Mouse (Mus musculus) kidney, postnatal 10 days (tissue): ENCODE results near the gene Vip.

Source experiments
- DNase-seq: peaks from one replicate; pipeline ENCODE4 v3.0.0; 2021; ENCODE audit warnings: mixed read lengths

The Vip gene

DNA sequence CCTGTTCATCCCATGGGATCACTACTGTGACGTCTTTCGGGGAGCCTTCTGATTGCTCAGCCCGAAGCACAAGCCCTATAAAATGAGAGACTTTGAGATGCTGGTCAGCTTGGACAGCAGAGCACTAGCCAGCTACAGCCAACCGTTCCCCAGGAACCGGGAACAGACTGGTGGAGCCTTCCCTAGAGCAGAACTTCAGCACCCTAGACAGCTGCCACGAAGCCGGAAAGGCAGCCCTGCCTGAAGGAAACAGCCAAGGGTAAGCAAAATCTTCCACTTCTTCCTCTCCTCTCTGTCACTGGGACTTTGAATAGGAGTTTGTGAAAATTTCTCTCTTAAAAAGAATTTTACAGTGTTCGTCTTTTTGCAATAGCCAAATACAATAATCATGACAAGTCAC lies at the start of gene Vip:
Gene Vip (plus strand): TSS at position 107 of the 400 bp plus-strand sequence.
- peak; percentile 75 for DNase-seq

DNA sequence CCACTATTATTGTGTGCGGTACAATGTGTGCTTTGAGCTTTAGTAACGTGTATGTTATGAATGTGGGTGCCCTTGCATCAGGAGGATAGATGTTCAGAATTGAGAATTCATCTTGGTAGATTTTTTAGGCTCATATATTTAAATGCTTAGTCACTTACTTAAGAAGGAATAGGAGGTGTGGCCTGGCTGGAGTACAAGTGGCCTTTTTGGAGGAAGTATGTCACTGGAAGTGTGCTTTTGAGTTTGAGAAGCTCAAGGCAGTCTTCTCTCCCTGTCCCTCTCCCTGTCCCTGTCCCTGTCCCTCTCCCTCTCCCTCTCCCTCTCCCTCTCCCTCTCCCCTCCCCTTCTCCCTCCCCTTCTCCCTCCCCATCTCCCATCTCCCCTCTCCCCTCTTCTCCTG lies 48.0 kb upstream of the Vip start:
- DNase-seq, result no peak

DNA sequence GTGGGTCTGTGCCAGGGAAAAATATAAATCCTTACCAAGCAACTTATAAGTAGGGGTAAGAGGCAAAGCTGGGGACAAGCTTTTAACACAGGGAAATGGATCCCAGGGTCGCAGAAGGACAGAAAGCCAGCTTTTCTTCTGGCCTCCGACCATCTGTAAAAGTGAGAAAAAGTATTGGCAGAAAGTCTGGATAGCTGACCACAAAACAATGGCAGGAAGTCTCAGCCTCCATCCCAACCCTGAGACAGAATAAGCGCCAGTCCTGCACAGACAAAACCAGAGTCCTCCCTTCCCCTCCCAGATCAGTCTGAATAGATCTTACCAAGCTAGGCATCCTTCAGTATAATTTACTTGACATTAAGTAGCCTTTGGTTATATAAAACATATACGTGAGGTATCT lies 47.0 kb upstream of the Vip start:
- peak; percentile 31 for DNase-seq

DNA sequence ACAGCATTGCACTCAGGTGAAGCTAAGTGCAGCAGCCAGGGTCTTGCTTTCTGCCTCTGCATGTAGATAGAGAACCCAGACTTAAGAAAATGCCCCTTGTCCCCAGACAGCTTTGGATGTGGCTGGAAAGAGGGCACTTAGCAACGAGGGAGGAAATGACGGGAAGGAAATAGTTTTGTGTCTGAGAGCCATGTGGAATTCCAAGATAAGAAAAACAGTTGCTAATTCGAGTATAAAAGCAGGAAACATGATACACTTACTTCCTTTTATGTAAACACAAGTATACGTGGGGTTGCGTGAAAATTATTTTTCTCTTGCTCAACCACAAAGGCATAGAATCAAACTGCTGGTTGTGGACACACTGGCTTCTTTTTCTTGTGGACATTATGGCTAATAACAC lies 45.6 kb upstream of the Vip start, which contains the start of gene Myct1:
Gene Myct1 (plus strand): TSS at position 312 of the 400 bp plus-strand sequence.
- no peak for DNase-seq

DNA sequence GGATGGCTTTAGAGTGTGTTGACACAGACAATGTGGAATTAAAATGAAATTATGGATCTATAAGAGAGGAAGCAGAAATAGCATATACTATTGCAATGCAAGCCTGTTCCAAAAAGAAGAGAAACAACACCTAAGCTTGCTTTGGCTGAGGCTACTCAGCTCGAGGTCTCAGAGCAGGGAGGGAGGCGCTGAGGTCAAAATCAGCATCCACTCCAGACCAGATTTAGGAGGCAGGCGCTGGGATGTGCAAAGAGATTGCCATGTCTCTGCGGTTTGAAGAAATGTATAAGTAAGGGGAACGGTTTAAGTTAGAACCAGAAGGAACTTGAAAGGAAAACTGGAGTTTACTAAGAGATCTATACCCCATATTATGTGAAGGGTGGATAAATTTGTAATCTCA lies 44.6 kb upstream of the Vip start:
- DNase-seq, result no peak

DNA sequence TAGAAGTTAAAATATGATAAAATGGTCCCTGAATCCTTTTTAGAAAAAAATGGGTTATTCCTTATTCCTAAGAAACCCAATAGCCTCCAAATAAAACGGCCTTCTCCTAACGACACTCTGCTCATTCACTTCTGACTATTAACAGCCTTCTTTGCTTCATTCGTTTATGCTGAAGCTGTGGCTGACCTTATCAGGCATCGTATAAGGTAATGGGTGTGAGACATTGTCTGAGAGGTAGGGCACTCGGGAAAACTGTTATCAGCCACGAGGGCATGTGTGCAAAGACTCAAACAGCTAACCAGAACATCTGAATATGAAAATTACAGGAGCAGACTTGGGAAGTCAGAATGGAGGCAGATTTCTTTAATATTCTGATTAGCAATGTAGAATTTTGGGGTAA lies 42.5 kb upstream of the Vip start:
- no peak for DNase-seq

DNA sequence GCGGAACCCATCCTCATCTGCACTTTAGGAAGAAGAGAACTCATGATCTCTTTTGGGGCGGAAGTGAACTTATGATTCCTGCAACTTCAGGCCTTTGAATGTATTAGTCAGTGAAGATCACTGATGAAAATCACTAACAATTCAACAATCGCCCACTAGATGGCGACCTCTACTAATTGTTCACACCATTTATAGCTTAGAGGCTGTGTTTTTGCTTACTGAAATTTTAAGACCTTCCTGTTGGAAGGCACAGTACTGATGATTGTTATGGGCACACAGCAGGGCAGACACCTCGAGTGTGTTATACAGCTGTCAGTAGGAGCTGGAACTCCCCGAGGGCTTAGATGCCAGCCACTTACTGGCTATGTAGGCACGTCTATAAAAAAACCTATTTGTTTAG lies 38.9 kb upstream of the Vip start:
- DNase-seq, result peak; percentile 83

DNA sequence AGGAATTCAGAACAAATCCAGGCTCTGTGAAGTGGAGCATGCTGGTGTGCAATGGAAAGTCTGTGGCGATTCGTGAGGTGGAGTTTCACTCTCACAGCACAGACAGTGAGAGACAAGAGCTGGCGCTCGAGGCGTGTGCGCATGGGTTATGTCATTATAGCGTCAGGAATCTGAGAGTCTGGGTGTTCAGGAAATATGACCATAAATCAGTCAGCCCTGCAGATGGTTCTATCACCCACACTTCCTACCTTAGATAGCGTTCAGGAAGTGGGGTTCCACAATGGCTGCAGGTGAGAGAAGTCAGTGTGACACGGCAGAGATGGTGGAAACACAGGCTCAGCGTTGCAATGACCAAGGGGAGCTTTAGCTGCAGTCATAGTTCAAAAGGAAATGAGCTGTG lies 35.5 kb upstream of the Vip start:
- DNase-seq, result peak; percentile 39

DNA sequence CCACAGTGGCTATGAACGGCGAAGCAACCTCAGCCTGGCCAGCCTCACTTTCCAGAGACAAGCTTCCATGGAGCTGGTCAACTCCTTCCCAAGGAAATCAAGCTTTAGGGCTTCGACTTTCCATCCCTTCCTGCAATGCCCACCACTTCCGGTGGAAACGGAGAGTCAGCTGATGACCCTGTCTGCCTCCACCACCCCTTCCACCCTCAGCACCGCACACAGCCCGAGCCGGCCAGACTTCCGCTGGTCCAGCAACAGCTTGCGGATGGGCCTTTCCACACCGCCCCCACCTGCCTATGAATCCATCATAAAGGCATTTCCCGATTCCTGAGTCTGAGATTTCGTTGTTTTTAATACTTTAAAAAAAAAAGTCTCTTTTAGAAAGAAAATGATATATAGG lies 34.6 kb upstream of the Vip start:
- DNase-seq, result peak; percentile 71

DNA sequence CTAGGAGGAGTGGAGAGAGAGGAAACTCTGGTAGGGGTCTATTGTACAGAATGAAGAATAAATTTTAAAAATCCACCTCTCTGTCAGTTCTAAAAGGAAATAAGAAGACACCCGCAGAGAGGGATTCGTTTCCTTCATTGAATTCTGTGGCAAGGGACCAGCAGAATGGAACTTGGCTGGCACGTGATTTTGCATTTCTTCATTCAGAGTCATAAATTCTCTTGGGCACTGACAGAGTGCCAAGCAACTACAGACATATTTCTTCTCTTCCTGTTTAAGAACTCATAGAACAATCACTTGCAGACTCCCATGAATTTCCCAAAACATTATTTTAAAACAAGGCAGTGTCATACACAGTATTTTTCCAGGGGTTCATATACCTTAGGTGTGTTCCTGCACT lies 30.1 kb upstream of the Vip start:
- DNase-seq, result no peak

DNA sequence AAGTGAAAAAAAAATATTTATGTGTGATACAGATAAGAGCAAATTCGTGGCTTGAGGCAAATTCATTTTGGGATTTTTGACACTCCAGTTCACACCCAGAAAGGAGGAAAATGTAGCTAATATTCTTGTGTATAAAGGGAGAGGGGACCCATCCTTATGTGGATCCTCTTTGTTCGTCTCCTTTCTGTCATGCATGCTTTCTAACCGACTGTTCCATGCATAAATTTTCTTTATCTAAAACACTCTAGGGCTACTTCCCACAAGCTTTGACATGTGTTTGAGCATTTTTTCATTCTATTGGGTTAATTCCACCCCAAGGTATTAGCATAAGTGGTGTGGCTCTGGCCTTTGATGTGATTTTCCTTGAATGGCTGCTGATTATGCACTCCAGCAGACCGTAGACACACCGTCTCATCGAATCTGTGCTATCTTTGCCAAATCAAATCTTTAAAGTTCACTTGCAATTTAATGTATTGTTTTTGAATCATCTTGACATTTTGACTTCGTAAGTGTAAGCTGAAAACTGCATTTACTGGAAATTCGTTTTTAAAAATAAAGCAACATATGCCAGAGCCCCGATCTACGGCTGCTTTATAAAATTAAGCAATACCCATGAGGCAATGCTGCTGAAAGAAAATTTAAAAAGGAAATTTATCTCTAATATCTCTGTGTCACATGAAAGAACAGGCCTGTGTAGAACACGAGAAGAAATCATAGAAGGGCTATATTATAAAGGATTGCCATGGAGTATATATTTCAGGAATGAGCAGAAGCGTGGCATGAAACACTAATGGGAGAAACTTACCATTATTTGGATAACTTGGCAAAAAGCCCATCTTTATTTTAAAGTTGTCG lies 23.6 kb upstream of the Vip start:
- DNase-seq, result no peak

DNA sequence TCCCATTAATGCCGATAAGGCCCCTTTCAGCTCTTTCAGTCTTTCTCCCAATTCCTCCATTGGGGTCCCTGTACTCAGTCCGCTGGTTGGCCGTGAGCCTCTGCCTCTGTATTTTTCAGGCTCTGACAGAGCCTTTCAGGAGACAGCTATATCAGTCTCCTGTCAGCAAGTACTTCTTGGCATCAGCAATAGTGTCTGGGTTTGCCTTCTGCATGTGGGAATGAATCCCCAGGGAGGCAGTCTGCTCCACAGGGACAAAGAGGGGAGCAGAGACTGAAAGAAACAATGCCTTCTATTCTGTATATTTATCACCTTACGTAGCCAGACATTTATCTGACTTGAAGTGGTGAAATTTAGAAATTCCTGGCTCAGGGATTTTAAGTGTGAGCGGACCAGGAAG lies 12.8 kb upstream of the Vip start:
- DNase-seq, result no peak

DNA sequence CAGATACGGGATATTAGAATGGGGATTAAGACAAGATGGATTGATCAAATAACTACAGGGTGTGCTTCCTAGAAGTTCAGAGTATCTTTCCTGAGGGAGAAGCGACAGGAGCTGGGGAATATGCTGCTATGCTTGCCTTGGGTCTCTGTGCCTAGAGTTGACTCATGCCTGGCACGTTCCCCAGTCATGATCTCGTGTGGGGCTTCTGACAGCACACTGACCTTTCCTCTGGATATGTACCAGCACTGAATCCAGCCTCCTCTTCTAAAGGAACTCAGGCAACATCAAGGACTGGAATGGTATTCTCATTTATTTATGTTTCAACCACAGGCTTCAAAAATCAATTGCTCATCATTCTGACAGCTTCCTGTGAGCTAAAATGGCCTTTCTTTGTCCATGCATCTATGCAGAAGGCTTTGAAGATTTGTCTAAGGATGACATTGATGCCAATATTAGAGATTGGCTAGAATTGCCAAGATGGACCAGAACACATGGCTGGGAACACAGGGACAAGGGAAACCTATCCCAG lies 5.3 kb upstream of the Vip start:
- peak; percentile 9 for DNase-seq

DNA sequence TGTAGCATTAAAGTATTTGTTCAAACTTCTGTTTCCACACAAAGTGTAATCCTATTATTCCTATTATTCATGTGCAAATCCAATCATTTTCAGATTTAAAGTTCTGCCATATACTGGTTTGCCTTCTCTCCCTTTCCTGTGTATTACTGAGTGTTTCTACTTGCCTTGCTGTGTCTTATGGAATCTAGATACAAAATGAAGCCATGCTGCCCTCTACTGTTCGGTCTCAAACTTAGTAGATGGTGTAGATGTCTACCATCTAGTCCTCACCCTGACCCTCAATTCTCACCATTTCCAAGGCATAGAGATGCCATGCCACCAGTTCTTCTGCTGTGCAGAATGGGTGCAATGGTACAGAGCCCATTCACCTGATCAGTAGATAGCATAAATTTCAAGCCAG lies 4.7 kb upstream of the Vip start:
- DNase-seq, result peak; percentile 52

DNA sequence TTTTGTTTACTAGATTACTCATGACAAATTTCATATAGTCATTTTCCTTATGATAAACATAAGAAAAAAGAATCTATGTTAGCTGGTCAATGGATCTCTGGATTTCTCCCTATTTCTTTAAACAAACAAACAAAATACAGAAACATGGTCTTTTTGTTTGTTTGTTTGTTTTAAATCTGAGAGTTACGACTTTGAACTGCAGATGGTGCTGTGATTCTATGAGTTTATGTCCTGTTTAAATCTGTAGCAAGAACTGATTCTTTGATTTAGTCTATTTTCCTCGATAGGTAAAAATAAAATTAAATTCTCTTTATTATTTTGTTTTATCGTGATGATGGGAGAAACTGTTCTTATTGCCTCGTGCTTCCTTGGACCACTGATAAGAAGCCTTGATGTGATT lies 1.7 kb upstream of the Vip start:
- no peak for DNase-seq

DNA sequence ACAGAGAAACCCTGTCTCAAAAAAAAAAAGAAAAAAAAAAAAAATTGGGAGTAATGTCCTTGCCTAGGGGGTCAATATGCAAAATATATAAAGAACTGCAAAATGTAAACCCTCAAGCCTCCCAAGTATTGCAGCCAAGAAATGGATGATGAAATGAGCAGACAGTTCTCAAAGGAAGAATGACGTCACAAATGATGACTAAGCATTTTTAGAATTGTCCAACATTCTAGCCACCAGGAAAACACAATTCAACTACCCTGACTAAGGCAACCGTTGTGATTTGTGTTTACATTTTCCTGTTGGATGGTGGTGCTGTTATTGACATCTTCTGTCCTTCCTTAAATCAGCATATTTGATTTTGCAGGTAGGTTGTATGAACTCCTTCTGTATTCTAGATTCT lies 42.3 kb downstream of the Vip start:
- DNase-seq, result no peak

DNA sequence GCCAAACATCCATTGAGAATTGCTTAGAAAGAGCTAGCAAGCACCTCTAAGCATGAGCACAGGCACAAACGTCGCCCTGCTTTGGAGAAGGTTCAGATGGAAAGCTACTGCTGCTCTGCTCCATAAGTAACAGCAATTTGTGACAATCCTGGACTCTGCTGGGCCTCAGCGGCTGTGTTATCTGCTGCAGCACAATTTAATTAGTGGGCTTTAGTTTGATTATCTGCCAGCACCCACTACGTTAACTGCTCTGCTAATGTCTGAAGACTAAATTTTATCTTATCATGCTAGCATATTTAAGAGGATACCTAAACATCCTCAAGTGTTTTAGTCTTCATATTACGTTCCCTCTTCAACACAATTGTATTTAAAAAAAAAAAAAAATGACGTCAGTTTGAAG lies 46.6 kb downstream of the Vip start:
- DNase-seq, result no peak

DNA sequence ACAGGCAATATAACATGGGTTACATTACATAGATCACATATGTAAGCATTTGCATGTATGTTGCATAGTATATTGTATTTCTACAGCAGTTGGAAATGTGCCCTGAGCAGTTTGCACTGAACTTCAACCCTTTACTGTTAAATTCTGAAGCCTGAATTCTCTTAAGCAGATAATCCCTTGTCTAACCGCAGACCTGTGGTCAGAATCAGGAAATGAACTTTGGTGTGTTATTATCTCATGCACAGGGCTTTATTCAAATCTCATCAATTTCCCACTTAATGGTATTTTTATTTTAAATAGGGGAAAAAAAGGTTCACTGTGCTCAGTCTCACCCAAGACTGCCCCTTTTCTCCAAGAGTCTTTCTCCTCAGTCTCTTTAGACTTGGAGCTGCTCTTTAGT lies 55.3 kb downstream of the Vip start:
- DNase-seq, result no peak
